Mouse (Mus musculus) embryo, embryonic 9.5 days (tissue): ENCODE measurements at regions not wholly inside any gene's neighbourhood (a gene's known extent, or its start where the extent isn't known, plus 50 kb on each side); places are given as distances from the start of the nearest gene placed in this dataset.

ENCODE experiments used
- DNase-seq: peaks from one replicate; pipeline ENCODE4 v3.0.0-alpha.2; 2017; ENCODE audit errors: extremely low spot score

GRCm38 (mm10) chr2:51073040-51073594 lies 75.8 kb downstream of the Rnd3 start:
- DNase-seq = no peak

GRCm38 (mm10) chr2:51072346-51072885 lies 76.5 kb downstream of the Rnd3 start:
- no peak for DNase-seq

- DNase-seq = no peak
These were observed 78.0 kb downstream of the Rnd3 start for GRCm38 (mm10) chr2:51070902-51071301.

GRCm38 (mm10) chr2:51066423-51066831 lies 82.5 kb downstream of the Rnd3 start:
- peak; percentile 43 for DNase-seq

- DNase-seq = no peak
These were observed 83.1 kb downstream of the Rnd3 start for GRCm38 (mm10) chr2:51065821-51066220.

- DNase-seq = no peak
These were observed 84.1 kb downstream of the Rnd3 start for GRCm38 (mm10) chr2:51064821-51065220.

- no peak for DNase-seq
These were observed 86.9 kb downstream of the Rnd3 start for GRCm38 (mm10) chr2:51062049-51062448.

- DNase-seq = no peak
These were observed 90.8 kb downstream of the Rnd3 start for GRCm38 (mm10) chr2:51058158-51058557.

- peak; percentile 32 for DNase-seq
These were observed 92.7 kb downstream of the Rnd3 start for GRCm38 (mm10) chr2:51056141-51056731.

- no peak for DNase-seq
These were observed 93.6 kb downstream of the Rnd3 start for GRCm38 (mm10) chr2:51055339-51055738.

- DNase-seq = no peak
These were observed 99.1 kb downstream of the Rnd3 start for GRCm38 (mm10) chr2:51049834-51050170.

- no peak for DNase-seq
These were observed 99.6 kb downstream of the Rnd3 start for GRCm38 (mm10) chr2:51049101-51049833.

- DNase-seq = no peak
These were observed 101.4 kb downstream of the Rnd3 start for GRCm38 (mm10) chr2:51047520-51047919.

GRCm38 (mm10) chr2:51045626-51046025 lies 103.3 kb downstream of the Rnd3 start:
- no peak for DNase-seq

- no peak for DNase-seq
These were observed 107.8 kb downstream of the Rnd3 start for GRCm38 (mm10) chr2:51041101-51041500.

- DNase-seq = no peak
These were observed 110.2 kb downstream of the Rnd3 start for GRCm38 (mm10) chr2:51038685-51039084.

GRCm38 (mm10) chr2:51036995-51037394 lies 111.9 kb downstream of the Rnd3 start:
- no peak for DNase-seq

- no peak for DNase-seq
These were observed 112.6 kb downstream of the Rnd3 start for GRCm38 (mm10) chr2:51036190-51036755.

GRCm38 (mm10) chr2:51033881-51034280 lies 115.0 kb downstream of the Rnd3 start:
- no peak for DNase-seq

GRCm38 (mm10) chr2:51022479-51022878 lies 126.4 kb downstream of the Rnd3 start:
- DNase-seq = no peak

- DNase-seq = no peak
These were observed 132.8 kb downstream of the Rnd3 start for GRCm38 (mm10) chr2:51016129-51016402.

GRCm38 (mm10) chr2:51015360-51016128 lies 133.4 kb downstream of the Rnd3 start:
- no peak for DNase-seq
